Mouse (Mus musculus) kidney, adult 2 months (tissue): ENCODE results near the gene Rps6kc1. TPM values are rescaled to one million over a fixed set of nuclear protein-coding genes. Genes with fewer than 3 reads are reported as not detected.
"Not testable (repeated sequence)": the region's sequence is repeated elsewhere in the genome, so short reads cannot be mapped to it uniquely, and the experiment has no call there.

Source experiments
- DNase-seq: peaks from one replicate; pipeline ENCODE4 v3.0.0; 2021
- H3K27ac ChIP-seq: fragments of 200-500 bp; 2 replicates; pipeline ENCODE4 v1.5.1; 2012; ENCODE audit warnings: low read depth, low read length, control low read depth, inconsistent platforms; ENCODE audit not compliant: insufficient read depth
- H3K27me3 ChIP-seq: fragments of 200-500 bp; replicated peaks from 2 replicates; pipeline ENCODE4 v1.6.1; 2012; ENCODE audit warnings: mild to moderate bottlenecking, moderate library complexity, low read length, inconsistent platforms; ENCODE audit not compliant: control insufficient read depth, insufficient read depth
- H3K36me3 ChIP-seq: fragments of 200-500 bp; 2 replicates; pipeline ENCODE4 v1.6.1; 2012; ENCODE audit warnings: mild to moderate bottlenecking, moderate library complexity, low read length, inconsistent platforms; ENCODE audit not compliant: control insufficient read depth, insufficient read depth
- H3K4me1 ChIP-seq: fragments of 200-500 bp; 2 replicates; pipeline ENCODE4 v1.6.1; 2011; ENCODE audit warnings: low read length; ENCODE audit not compliant: control insufficient read depth, insufficient read depth
- H3K4me3 ChIP-seq: fragments of 200-500 bp; 2 replicates; pipeline ENCODE4 v1.5.1; 2011; ENCODE audit warnings: mild to moderate bottlenecking, low read depth, low read length, control low read depth; ENCODE audit not compliant: insufficient read depth
- CTCF ChIP-seq: fragments of 200-500 bp; conservative IDR thresholded peaks from 2 replicates; pipeline ENCODE4 v1.5.1; 2011; ENCODE audit warnings: low read depth, mild to moderate bottlenecking, control low read depth, low read length, moderate library complexity, mixed read lengths; ENCODE audit not compliant: insufficient read depth, insufficient read length
- POLR2A ChIP-seq: fragments of 200-500 bp; IDR thresholded peaks from one replicate; pipeline ENCODE4 v1.6.1; 2011; ENCODE audit warnings: low read depth, low read length, control low read depth
- WGBS: fragments of 180-500 bp; shearing (Covaris S2); methylation state at CpG from one replicate; pipeline ENCODE4 v1.1.7; 2018; 5-methylcytosine and 5-hydroxymethylcytosine counted together
- polyA plus RNA-seq: library from polyadenylated mRNA; depleted of rRNA; stranded (reverse); fragments of >200 nt; gene quantifications from 2 replicates; pipeline ENCODE4 v1.2.3, GENCODE M21; 2012

Gene Rps6kc1
- polyA plus RNA-seq, 1 experiment, result 8.3 TPM

- no peak overlapping the region for H3K4me3 ChIP-seq
- DNase-seq, result peak; percentile 80
- 40% methylated on average over 6 of the region's 6 CpGs for WGBS
- H3K27ac ChIP-seq, result no peak overlapping the region
- peaks cover 5% of the 10 kb centered on the region; the same call in 1 of the 2 replicates for H3K36me3 ChIP-seq
- H3K4me1 ChIP-seq, result 0 out of 2 replicates have a peak, but pooled peaks cover 3% of the 10 kb centered on the region
- TF ChIP-seq POLR2A, result no peak
- TF ChIP-seq CTCF, result peak; percentile 97; the same call in 1 of the 2 replicates
- H3K27me3 ChIP-seq, result no peaks in the 10 kb centered on the region
Observed at GRCm38 (mm10) chr1:190944109-190944760, 32.7 kb upstream of the Rps6kc1 start.

- 91% methylated on average over 7 of the region's 7 CpGs for WGBS
- no peaks in the 10 kb centered on the region for H3K4me1 ChIP-seq
- peaks cover 7% of the 10 kb centered on the region; the same call in 1 of the 2 replicates for H3K36me3 ChIP-seq
- TF ChIP-seq POLR2A (no peak), CTCF (no peak)
- H3K27ac ChIP-seq, result no peak overlapping the region
- no peak overlapping the region for H3K4me3 ChIP-seq
- H3K27me3 ChIP-seq, result no peaks in the 10 kb centered on the region
- DNase-seq, result no peak
Observed at GRCm38 (mm10) chr1:190939803-190940202, 28.2 kb upstream of the Rps6kc1 start.

GRCm38 (mm10) chr1:190930181-190930580, 18.6 kb upstream of the Rps6kc1 start:
- H3K4me3 ChIP-seq, result no peak overlapping the region
- H3K27me3 ChIP-seq, result no peaks in the 10 kb centered on the region
- no peak overlapping the region for H3K27ac ChIP-seq
- no peak for DNase-seq
- H3K4me1 ChIP-seq, result peaks cover 9% of the 10 kb centered on the region; the same call in 1 of the 2 replicates
- 90% methylated on average over 6 of the region's 6 CpGs for WGBS
- no peak for TF ChIP-seq CTCF
- TF ChIP-seq POLR2A, result no peak
- H3K36me3 ChIP-seq, result no peaks in the 10 kb centered on the region

GRCm38 (mm10) chr1:190929010-190929695, 17.6 kb upstream of the Rps6kc1 start:
- WGBS, result 4% methylated on average over 24 of the region's 27 CpGs
- Histone ChIP-seq H3K27me3 (no peaks in the 10 kb centered on the region), H3K4me3 (peak overlapping the region; percentile 99), H3K36me3 (no peaks in the 10 kb centered on the region), H3K27ac (peak overlapping the region; percentile 99), H3K4me1 (peaks cover 9% of the 10 kb centered on the region; the same call in 1 of the 2 replicates)
- DNase-seq, result peak; percentile 81
- peak; percentile 24 for TF ChIP-seq POLR2A
- no peak for TF ChIP-seq CTCF

GRCm38 (mm10) chr1:190928370-190929009, 16.9 kb upstream of the Rps6kc1 start:
- DNase-seq, result peak; percentile 98

GRCm38 (mm10) chr1:190927751-190928369, 16.3 kb upstream of the Rps6kc1 start:
- Histone ChIP-seq H3K4me3 (peak overlapping the region; percentile 99), H3K4me1 (peaks cover 9% of the 10 kb centered on the region; the same call in 1 of the 2 replicates), H3K27ac (peak overlapping the region; percentile 100), H3K27me3 (no peaks in the 10 kb centered on the region), H3K36me3 (no peaks in the 10 kb centered on the region)
- peak; percentile 13 for DNase-seq
- 7% methylated on average over 16 of the region's 16 CpGs for WGBS
- TF ChIP-seq POLR2A, result no peak

More at GRCm38 (mm10) chr1:190928370-190929009, 16.9 kb upstream of the Rps6kc1 start:
- Histone ChIP-seq H3K27ac (peak overlapping the region; percentile 100), H3K4me3 (peak overlapping the region; percentile 99), H3K4me1 (peaks cover 9% of the 10 kb centered on the region; the same call in 1 of the 2 replicates), H3K36me3 (no peaks in the 10 kb centered on the region), H3K27me3 (no peaks in the 10 kb centered on the region)
- TF ChIP-seq POLR2A, result peak; percentile 63
- no peak for TF ChIP-seq CTCF
- under 1% methylated on average over 48 of the region's 79 CpGs for WGBS

GRCm38 (mm10) chr1:190927311-190927710, 15.7 kb upstream of the Rps6kc1 start:
- H3K4me1 ChIP-seq, result peaks cover 9% of the 10 kb centered on the region; the same call in 1 of the 2 replicates
- H3K27me3 ChIP-seq, result no peaks in the 10 kb centered on the region
- 65% methylated on average over 3 of the region's 3 CpGs for WGBS
- no peaks in the 10 kb centered on the region for H3K36me3 ChIP-seq
- no peak for TF ChIP-seq POLR2A
- TF ChIP-seq CTCF, result no peak
- H3K4me3 ChIP-seq, result no peak overlapping the region
- no peak for DNase-seq
- no peak overlapping the region for H3K27ac ChIP-seq

- WGBS, result 85% methylated on average over 3 of the region's 3 CpGs
- H3K4me3 ChIP-seq, result not testable (repeated sequence)
Observed at GRCm38 (mm10) chr1:190924812-190925211, 13.2 kb upstream of the Rps6kc1 start, which contains the start of gene Angel2. Gene Angel2, plus strand, starts transcription at chr1:190925112.

More at GRCm38 (mm10) chr1:190924812-190925211, 13.2 kb upstream of the Rps6kc1 start, which contains the start of gene Angel2:
- not testable (repeated sequence) for H3K27ac ChIP-seq, H3K27me3 ChIP-seq, DNase-seq, H3K4me1 ChIP-seq, H3K36me3 ChIP-seq
